Comparison of ENCODE assay signal across 17 mouse cellular contexts in the genomic region with DNA sequence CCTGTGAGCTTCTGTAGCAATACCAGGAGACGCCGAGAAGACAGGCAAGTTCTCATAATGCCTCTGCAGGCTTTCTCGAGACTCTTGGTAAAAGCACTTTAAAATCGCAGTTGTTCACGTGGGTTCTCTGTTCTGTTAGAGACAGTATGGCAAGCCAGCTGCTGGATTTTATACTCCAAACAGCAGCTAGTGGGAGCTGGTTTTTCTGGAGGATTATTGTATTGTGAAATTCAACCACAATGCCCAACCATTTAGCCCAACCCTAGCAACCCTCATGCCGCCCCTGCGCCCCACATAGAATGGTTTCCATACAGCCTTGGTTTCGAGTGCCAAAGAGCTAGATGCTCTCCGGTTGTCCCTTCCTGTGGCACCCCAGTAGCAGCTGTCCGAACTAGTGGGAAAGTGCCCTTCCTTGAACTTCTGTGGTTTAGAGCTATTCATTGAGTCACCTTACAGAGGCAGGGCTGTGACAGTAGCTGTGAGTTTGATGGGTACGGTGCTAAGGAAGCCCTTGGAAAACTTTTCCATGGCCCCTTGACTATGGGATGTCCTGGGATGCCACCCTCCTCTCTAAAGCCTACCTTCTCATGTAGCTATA. TPM values are rescaled to one million over a fixed set of nuclear protein-coding genes. Genes with fewer than 3 reads are reported as not detected.
DNase-seq lines count a peak whose midpoint lies in the region; ATAC-seq and TF ChIP-seq lines count a peak whose summit lies in the region.
"Had no signal": no experiment of that assay in that cellular context is flagged by ENCODE, and none has a peak within 500 bp of the region (broad histone marks: within the 10 kb centered on the region; RNA-seq: fewer than 3 reads in every experiment).

No protein-coding gene starts in this region.

- no peak for ATAC-seq in embryonic facial prominence, embryonic 14.5 days (ENCODE audit: low read depth)
- ATAC-seq in erythroid progenitor cell, adult 5-6 weeks (replicated peaks; ENCODE audit: low FRiP score, poor library complexity, severe bottlenecking) = no peak
- ATAC-seq in hindbrain, embryonic 11.5 days (ENCODE audit: low FRiP score) = no peak
- ATAC-seq: forebrain, embryonic 15.5 days; liver, embryonic 12.5 days; lung, postnatal 0 days had no signal

- H3K9ac ChIP-seq in embryonic facial prominence, embryonic 14.5 days (ENCODE audit: low read depth, low read length) = no peak overlapping the region
- H3K9ac ChIP-seq in hindbrain, embryonic 11.5 days (ENCODE audit: low read depth, low read length) = no peak overlapping the region
- H3K9ac ChIP-seq: embryonic facial prominence, embryonic 12.5 days; forebrain, embryonic 15.5 days; kidney, embryonic 15.5 days; liver, embryonic 12.5 days had no signal

- H3K36me3 ChIP-seq in thymus, adult 2 months (ENCODE audit: control insufficient read depth, insufficient read depth, low read length) = peaks cover 22% of the 10 kb centered on the region
- H3K36me3 ChIP-seq in embryonic facial prominence, embryonic 14.5 days (ENCODE audit: control insufficient read depth, insufficient read depth, low read length) = peaks cover 82% of the 10 kb centered on the region
- peaks cover 12% of the 10 kb centered on the region; the same call in 1 of the 2 replicates for H3K36me3 ChIP-seq in hindbrain, embryonic 11.5 days (ENCODE audit: control insufficient read depth, insufficient read depth, low read length)

- intact Hi-C loops in gastrocnemius, adult 2 months (cut with DNase I) = loop anchor here (5.0 kb wide), 1 partner anchor 441 kb away; no protein-coding TSS in a partner anchor

- H3K4me2 ChIP-seq in embryonic facial prominence, embryonic 14.5 days (ENCODE audit: low read depth, low read length) = no peak overlapping the region
- H3K4me2 ChIP-seq in hindbrain, embryonic 11.5 days (replicated peaks; ENCODE audit: low read depth, low read length) = no peak overlapping the region
- H3K4me2 ChIP-seq: embryonic facial prominence, embryonic 12.5 days; forebrain, embryonic 15.5 days; kidney, embryonic 15.5 days; liver, embryonic 12.5 days; midbrain, embryonic 11.5 days had no signal

- H3K4me1 ChIP-seq in thymus, adult 2 months (replicated peaks; ENCODE audit: control insufficient read depth, insufficient read depth, low read length) = no peaks in the 10 kb centered on the region; the same call in 1 of the 2 replicates
- H3K4me1 ChIP-seq in embryonic facial prominence, embryonic 14.5 days (ENCODE audit: control insufficient read depth, insufficient read depth, low read length) = 0 out of 2 replicates have a peak, but pooled peaks cover 6% of the 10 kb centered on the region
- H3K4me1 ChIP-seq in hindbrain, embryonic 11.5 days (replicated peaks; ENCODE audit: control insufficient read depth, insufficient read depth, low read length) = no peaks in the 10 kb centered on the region
- H3K4me1 ChIP-seq: embryonic facial prominence, embryonic 12.5 days; forebrain, embryonic 15.5 days; kidney, embryonic 15.5 days; liver, embryonic 12.5 days had no signal

- TF ChIP-seq POLR2A in thymus, adult 2 months (IDR thresholded peaks at IDR 0.05; ENCODE audit: control insufficient read depth, extremely low read depth, insufficient read depth, low read length, poor library complexity) = no peak

- no peak for DNase-seq in gastrocnemius, adult 2 months
- no peak for DNase-seq in gastrocnemius, postnatal 4 days (ENCODE audit: low spot score in 2 of 2)
- DNase-seq in thymus, postnatal 4 days = peak; percentile 14
- DNase-seq in thymus, adult 2 months = no peak
- DNase-seq in embryonic facial prominence, embryonic 14.5 days (ENCODE audit: low spot score) = no peak
- DNase-seq in layer of hippocampus, postnatal 36 days = no peak
- no peak for DNase-seq in hindbrain, embryonic 11.5 days (ENCODE audit: low spot score)
- DNase-seq: adrenal gland, adult 2 months; cerebellum, adult 9-10 months; gastrocnemius, postnatal 36 days had no signal

- peak; percentile 21; the same call in 1 of the 2 replicates for TF ChIP-seq CTCF in gastrocnemius, adult 2 months (IDR thresholded peaks at IDR 0.05)
- no peak for TF ChIP-seq CTCF in thymus, adult 2 months (IDR thresholded peaks at IDR 0.05; ENCODE audit: borderline replicate concordance, control insufficient read depth, extremely low read depth, insufficient read depth, low read length, poor library complexity)

- no peaks in the 10 kb centered on the region for H3K27me3 ChIP-seq in thymus, adult 2 months (ENCODE audit: control insufficient read depth, insufficient read depth, low read length)
- H3K27me3 ChIP-seq in embryonic facial prominence, embryonic 14.5 days (replicated peaks; ENCODE audit: control insufficient read depth, insufficient read depth, low read length) = no peaks in the 10 kb centered on the region
- no peaks in the 10 kb centered on the region for H3K27me3 ChIP-seq in hindbrain, embryonic 11.5 days (ENCODE audit: control insufficient read depth, insufficient read depth, low read length)
- H3K27me3 ChIP-seq: embryonic facial prominence, embryonic 12.5 days; forebrain, embryonic 15.5 days; kidney, embryonic 15.5 days; liver, embryonic 12.5 days had no signal

- no peak overlapping the region for H3K27ac ChIP-seq in gastrocnemius, adult 2 months
- H3K27ac ChIP-seq in thymus, adult 2 months (ENCODE audit: control insufficient read depth, insufficient read depth, low read length) = no peak overlapping the region
- 0 out of 2 replicates have a peak overlapping the region, but pooled peaks have one; percentile 8 for H3K27ac ChIP-seq in embryonic facial prominence, embryonic 14.5 days (replicated peaks; ENCODE audit: low read depth, low read length)
- no peak overlapping the region for H3K27ac ChIP-seq in hindbrain, embryonic 11.5 days (ENCODE audit: low read depth, low read length)
- H3K27ac ChIP-seq: forebrain, embryonic 15.5 days; kidney, embryonic 15.5 days; liver, embryonic 12.5 days had no signal

- 97% methylated on average over 11 of the region's 11 CpGs for WGBS in thymus, adult 2 months
- 92% methylated on average over 11 of the region's 11 CpGs for WGBS in embryonic facial prominence, embryonic 14.5 days
- WGBS in hindbrain, embryonic 11.5 days = 93% methylated on average over 11 of the region's 11 CpGs

- H3K4me3 ChIP-seq in gastrocnemius, adult 2 months = no peak overlapping the region
- no peak overlapping the region for H3K4me3 ChIP-seq in thymus, adult 2 months (ENCODE audit: control insufficient read depth, insufficient read depth, low read length)
- no peak overlapping the region for H3K4me3 ChIP-seq in embryonic facial prominence, embryonic 14.5 days (ENCODE audit: low read depth, low read length)
- no peak overlapping the region for H3K4me3 ChIP-seq in hindbrain, embryonic 11.5 days (ENCODE audit: low read depth, low read length)
- H3K4me3 ChIP-seq: embryonic facial prominence, embryonic 12.5 days; forebrain, embryonic 15.5 days; kidney, embryonic 15.5 days; liver, embryonic 12.5 days had no signal

- H3K9me3 ChIP-seq in embryonic facial prominence, embryonic 14.5 days (ENCODE audit: control insufficient read depth, low read length) = no peaks in the 10 kb centered on the region
- no peaks in the 10 kb centered on the region for H3K9me3 ChIP-seq in hindbrain, embryonic 11.5 days (ENCODE audit: control insufficient read depth, low read length)
- H3K9me3 ChIP-seq: embryonic facial prominence, embryonic 12.5 days; forebrain, embryonic 15.5 days; kidney, embryonic 15.5 days; liver, embryonic 12.5 days had no signal

RNA-seq across cellular contexts. Expression of gene Ccni, which starts 38.3 kb away (rescaled TPM):
- total RNA-seq in gastrocnemius, adult 2 months (2021) = 10 to 100 TPM; 61.4 to 66.6 TPM
- 100 to 1,000 TPM; 159 to 164 TPM for total RNA-seq in gastrocnemius, postnatal 4 days (2021)
- 121 and 155 TPM in 2 replicates for polyA plus RNA-seq in thymus, adult 2 months (2012; rRNA removed)
- 121 and 126 TPM in 2 replicates for polyA plus RNA-seq in embryonic facial prominence, embryonic 14.5 days (2014; fragmentation: Nextera tagmentation; extraction: Ambion mirVana)
- 161 and 174 TPM in 2 replicates for total RNA-seq in erythroid progenitor cell, adult 5-6 weeks (2015; ENCODE audit: low replicate concordance)
- 129 and 151 TPM in 2 replicates for total RNA-seq in erythroid progenitor cell, adult 5-6 weeks (2017; ENCODE audit: low replicate concordance)
- 100 to 1,000 TPM; 261 to 273 TPM for total RNA-seq in layer of hippocampus, postnatal 36 days (2021)
- polyA plus RNA-seq in hindbrain, embryonic 11.5 days (2014; fragmentation: Nextera tagmentation; extraction: Ambion mirVana) = 160 and 164 TPM in 2 replicates

RNA-seq across cellular contexts. Expression of gene 2010109A12Rik, which starts 38.3 kb away (rescaled TPM):
- total RNA-seq in gastrocnemius, adult 2 months (2021) = under 1 TPM; 0.48 to 0.81 TPM
- under 1 TPM; 0.60 to 0.61 TPM for total RNA-seq in gastrocnemius, postnatal 4 days (2021)
- 0.20 and 0.34 TPM in 2 replicates for polyA plus RNA-seq in thymus, adult 2 months (2012; rRNA removed)
- polyA plus RNA-seq in embryonic facial prominence, embryonic 14.5 days (2014; fragmentation: Nextera tagmentation; extraction: Ambion mirVana) = 1.5 and 1.9 TPM in 2 replicates
- not detected in 2 replicates for total RNA-seq in erythroid progenitor cell, adult 5-6 weeks (2015; ENCODE audit: low replicate concordance)
- 1.8 TPM in 1 of 2 replicates, not detected in the other for total RNA-seq in erythroid progenitor cell, adult 5-6 weeks (2017; ENCODE audit: low replicate concordance)
- total RNA-seq in layer of hippocampus, postnatal 36 days (2021) = 1 to 10 TPM; 1.9 to 2.4 TPM
- 1.8 and 2.4 TPM in 2 replicates for polyA plus RNA-seq in hindbrain, embryonic 11.5 days (2014; fragmentation: Nextera tagmentation; extraction: Ambion mirVana)
- total RNA-seq: gastrocnemius, postnatal 36 days had no signal
- polyA plus RNA-seq: adrenal gland, adult 2 months had no signal
